Mouse (Mus musculus) stomach, embryonic 16.5 days (tissue): ENCODE measurements around the gene Nat8l. TPM values are rescaled to one million over a fixed set of nuclear protein-coding genes. Genes with fewer than 3 reads are reported as not detected.

Experiments used
- ATAC-seq: fragments of 200-750 bp; cut with Nextera tagmentation; 2 replicates; pipeline ENCODE4 v1.8.0; 2017; ENCODE audit warnings: moderate number of reproducible peaks, moderate TSS enrichment; ENCODE audit not compliant: insufficient read depth, low FRiP score
- H3K27ac ChIP-seq: fragments of 300-500 bp; sonication (generic); 2 replicates; pipeline ENCODE4 v1.5.1; 2014; ENCODE audit warnings: low read length
- H3K27me3 ChIP-seq: fragments of 300-500 bp; sonication (generic); 2 replicates; pipeline ENCODE4 v1.6.1; 2014; ENCODE audit warnings: low read length, control low read depth, mixed read lengths; ENCODE audit not compliant: control insufficient read depth, insufficient read depth
- H3K36me3 ChIP-seq: fragments of 300-500 bp; sonication (generic); 2 replicates; pipeline ENCODE4 v1.6.1; 2014; ENCODE audit warnings: low read length; ENCODE audit not compliant: control insufficient read depth, insufficient read depth
- H3K4me1 ChIP-seq: fragments of 300-500 bp; sonication (generic); 2 replicates; pipeline ENCODE4 v1.6.1; 2014; ENCODE audit warnings: low read length, control low read depth, mixed read lengths; ENCODE audit not compliant: control insufficient read depth, insufficient read depth
- H3K4me2 ChIP-seq: fragments of 300-500 bp; sonication (generic); 2 replicates; pipeline ENCODE4 v1.6.1; 2014; ENCODE audit warnings: low read depth, low read length, mixed read lengths
- H3K4me3 ChIP-seq: fragments of 300-500 bp; sonication (generic); replicated peaks from 2 replicates; pipeline ENCODE4 v1.5.1; 2014; ENCODE audit warnings: mild to moderate bottlenecking, low read length
- H3K9ac ChIP-seq: fragments of 300-500 bp; sonication (generic); 2 replicates; pipeline ENCODE4 v1.6.1; 2014; ENCODE audit warnings: low read length
- H3K9me3 ChIP-seq: fragments of 300-500 bp; sonication (generic); replicated peaks from 2 replicates; pipeline ENCODE4 v1.6.1; 2016; ENCODE audit warnings: low read length, control low read depth; ENCODE audit not compliant: control insufficient read depth
- WGBS: fragments of 180-500 bp; shearing (Covaris S2); extraction: QIAGEN DNeasy Blood & Tissue Kit; methylation state at CpG from one replicate; pipeline ENCODE4 v1.1.7; 2014; 5-methylcytosine and 5-hydroxymethylcytosine counted together
- polyA plus RNA-seq: library from polyadenylated mRNA; unstranded; fragments of >200 nt; fragmentation: Nextera tagmentation; extraction: Ambion mirVana; gene quantifications from 2 replicates; pipeline ENCODE4 v1.2.1, GENCODE M21; 2015

Nat8l gene
- polyA plus RNA-seq, 1 experiment from 2014 or later = 0.21 TPM

DNA sequence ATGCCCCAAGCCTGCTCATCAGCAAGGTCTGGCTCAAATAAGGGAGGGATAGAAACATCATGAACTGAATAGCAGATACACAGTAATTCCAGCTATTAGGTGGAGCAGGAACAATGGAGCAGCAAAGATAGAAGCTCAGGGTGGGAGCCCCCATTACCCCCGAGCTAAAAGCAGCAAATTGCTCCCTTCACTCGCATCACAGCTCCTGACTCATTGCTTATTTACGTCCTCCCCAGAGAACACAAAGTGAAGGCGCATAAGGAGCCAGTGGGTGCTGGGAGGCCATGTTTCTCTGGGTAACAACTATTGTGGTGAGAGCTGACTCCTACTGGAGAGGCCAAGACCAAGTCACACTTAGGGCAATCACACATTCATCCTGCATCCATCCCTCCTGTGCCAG, 34.3 kb downstream of the Nat8l start:
- Histone ChIP-seq H3K4me2 (no peak overlapping the region), H3K27me3 (no peaks in the 10 kb centered on the region), H3K36me3 (no peaks in the 10 kb centered on the region), H3K9ac (no peak overlapping the region), H3K9me3 (no peaks in the 10 kb centered on the region), H3K27ac (no peak overlapping the region), H3K4me1 (no peaks in the 10 kb centered on the region), H3K4me3 (no peak overlapping the region)
- WGBS = 67% methylated on average over 4 of the region's 4 CpGs
- no peak for ATAC-seq

DNA sequence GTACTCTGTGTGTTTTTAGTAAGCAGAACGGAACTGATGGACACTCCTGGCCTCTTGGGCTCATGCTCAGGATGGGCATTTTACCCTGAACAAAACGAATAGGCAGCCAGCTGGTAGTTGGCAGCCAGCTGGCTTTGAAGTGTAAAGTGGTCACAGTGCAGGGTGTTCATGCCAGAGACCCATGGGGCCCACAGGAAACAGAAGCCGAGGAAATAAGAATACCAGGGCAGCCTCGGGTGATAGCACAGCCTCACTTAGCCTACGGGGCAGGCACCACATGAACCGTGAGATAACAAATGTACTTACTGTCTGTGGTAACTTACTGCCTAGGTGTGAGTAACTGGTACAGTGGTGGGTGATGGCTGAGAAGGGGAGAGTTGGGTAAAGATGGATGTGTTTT, 35.2 kb downstream of the Nat8l start:
- no peaks in the 10 kb centered on the region for H3K36me3 ChIP-seq
- no peak overlapping the region for H3K4me3 ChIP-seq
- no peak overlapping the region for H3K4me2 ChIP-seq
- H3K9ac ChIP-seq = no peak overlapping the region
- no peak for ATAC-seq
- no peaks in the 10 kb centered on the region for H3K9me3 ChIP-seq
- no peak overlapping the region for H3K27ac ChIP-seq
- WGBS = 69% methylated on average over 6 of the region's 6 CpGs
- no peaks in the 10 kb centered on the region for H3K4me1 ChIP-seq
- H3K27me3 ChIP-seq = no peaks in the 10 kb centered on the region

DNA sequence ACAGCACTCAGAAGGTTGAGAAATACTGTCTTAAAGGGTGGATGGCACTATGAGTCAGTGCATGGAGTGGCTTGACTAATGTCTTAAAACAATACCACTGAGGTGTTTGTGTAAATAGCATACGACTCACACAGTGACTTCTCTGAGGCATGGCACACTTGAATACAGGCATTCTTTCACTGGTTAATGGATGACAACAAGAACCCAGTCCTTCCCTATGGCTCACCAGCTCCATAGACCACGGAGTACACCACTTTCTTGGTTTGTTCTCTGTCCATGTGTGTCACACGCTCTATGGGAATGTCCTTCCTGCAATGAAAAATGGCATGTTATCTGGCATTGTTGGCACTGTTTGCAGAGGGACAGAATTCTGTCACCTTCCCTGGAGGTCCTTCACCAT, 36.7 kb downstream of the Nat8l start:
- no peaks in the 10 kb centered on the region for H3K36me3 ChIP-seq
- H3K4me3 ChIP-seq = no peak overlapping the region
- H3K4me2 ChIP-seq = no peak overlapping the region
- H3K4me1 ChIP-seq = no peaks in the 10 kb centered on the region
- H3K27ac ChIP-seq = no peak overlapping the region
- H3K9ac ChIP-seq = no peak overlapping the region
- no peaks in the 10 kb centered on the region for H3K9me3 ChIP-seq
- WGBS = 49% methylated on average over 3 of the region's 3 CpGs
- no peaks in the 10 kb centered on the region for H3K27me3 ChIP-seq
- no peak for ATAC-seq

Other genes starting within 250 kb of the Nat8l start
- 35.3 and 39.3 TPM in 2 replicates for gene Letm1, start 213.2 kb upstream of the Nat8l start, polyA plus RNA-seq
- gene Nsd2, start 175.3 kb upstream of the Nat8l start, polyA plus RNA-seq = 28.3 and 29.9 TPM in 2 replicates
- 46.4 and 50.1 TPM in 2 replicates for gene Nelfa, start 59.6 kb upstream of the Nat8l start, polyA plus RNA-seq
- gene Gm1673, start 12.6 kb upstream of the Nat8l start, polyA plus RNA-seq = 43.3 and 63.2 TPM in 2 replicates
- 0.72 and 1.1 TPM in 2 replicates for gene Poln, start 173.5 kb downstream of the Nat8l start, polyA plus RNA-seq
- gene Haus3, start 173.5 kb downstream of the Nat8l start, polyA plus RNA-seq = 26.2 and 30.9 TPM in 2 replicates
- 32.8 and 36.9 TPM in 2 replicates for gene Mxd4, start 191.7 kb downstream of the Nat8l start, polyA plus RNA-seq